Mouse (Mus musculus): ENCODE data around the gene Ubxn7.

Gene Ubxn7

GRCm38 (mm10) chr16:32436657-32437056, 104.6 kb downstream of the Ubxn7 start:
- no peak for DNase-seq

- DNase-seq, result no peak
These were observed 105.2 kb downstream of the Ubxn7 start for GRCm38 (mm10) chr16:32437266-32437665.

- DNase-seq, result no peak
These were observed 109.4 kb downstream of the Ubxn7 start for GRCm38 (mm10) chr16:32441432-32441831.

All from lung, postnatal 36 days (tissue).